Mouse (Mus musculus): ENCODE results near the gene Fbxw15. TPM values are rescaled to one million over a fixed set of nuclear protein-coding genes. Genes with fewer than 3 reads are reported as not detected.
"Not testable (repeated sequence)": the region's sequence is repeated elsewhere in the genome, so short reads cannot be mapped to it uniquely, and the experiment has no call there.

Fbxw15 gene
- total RNA-seq (2021), result not detected
- long read RNA-seq, experiment 1, result 0 reads
- long read RNA-seq, experiment 2, result 0 reads

DNA sequence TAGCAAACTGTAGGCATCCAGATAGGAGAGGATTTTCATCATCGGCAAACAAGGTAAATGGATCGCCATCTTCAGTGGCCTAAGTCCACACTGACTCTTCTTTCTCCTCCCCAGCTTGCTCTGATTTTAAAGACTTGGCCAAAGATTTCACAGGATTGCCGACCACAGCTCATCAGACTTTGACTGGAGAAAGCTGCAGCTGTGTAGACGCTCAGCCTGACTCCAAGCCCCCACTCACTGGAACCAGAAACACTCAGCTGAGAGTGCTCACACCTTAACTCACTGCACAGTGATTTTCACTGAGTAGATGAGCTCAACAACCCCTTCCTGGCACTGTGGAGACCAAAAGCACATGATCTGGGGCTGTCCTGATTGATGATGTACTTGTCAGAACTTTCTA is at the start of gene Fbxw15:
TSS of gene Fbxw15 (minus strand) at position 101 of the 400 bp plus-strand sequence.
- DNase-seq (ENCODE audit: low spot score in 2 of 2), result not testable (repeated sequence)

DNA sequence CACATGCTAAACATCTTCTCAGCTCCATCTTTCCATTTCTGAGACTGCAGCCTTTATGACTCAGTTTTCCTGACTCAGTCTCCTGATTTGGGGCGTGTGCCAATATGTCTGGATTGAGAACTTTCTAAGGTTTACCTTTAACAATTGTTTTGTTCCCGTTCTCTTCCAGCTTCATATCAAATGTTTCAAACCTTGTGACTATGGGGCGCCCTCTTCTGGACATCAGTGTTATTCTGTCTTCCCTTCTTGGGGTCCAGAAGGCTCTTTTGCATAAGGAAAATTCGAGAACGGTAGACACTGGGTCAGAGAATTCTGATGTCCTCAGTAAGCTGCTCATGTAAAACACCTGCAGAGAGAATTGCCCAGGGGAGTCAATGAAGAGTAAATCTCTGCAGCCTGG is 38.8 kb upstream of the Fbxw15 start:
- peak; percentile 35 to 53 for DNase-seq (ENCODE audit: low spot score in 2 of 2)

DNA sequence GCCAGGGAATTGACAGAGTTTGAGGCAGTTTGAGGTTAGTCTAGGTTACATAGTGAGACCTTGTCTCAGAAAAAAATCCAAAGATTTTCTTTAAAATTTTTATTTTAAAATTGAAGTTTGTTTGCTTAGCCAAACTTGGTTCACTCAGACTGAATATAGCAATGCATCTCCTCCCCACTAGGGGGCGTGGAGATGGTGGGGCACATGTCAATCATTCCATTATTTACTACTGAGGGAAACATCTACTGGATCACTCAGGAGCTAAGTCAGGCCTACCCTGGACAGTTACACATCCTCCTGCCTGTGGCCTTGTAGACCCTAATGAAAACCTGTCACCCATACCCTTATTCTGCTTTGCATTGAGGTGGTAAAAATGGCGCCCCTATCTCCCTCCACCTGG is 34.1 kb upstream of the Fbxw15 start:
- DNase-seq (ENCODE audit: low spot score in 2 of 2), result not testable (repeated sequence)

DNA sequence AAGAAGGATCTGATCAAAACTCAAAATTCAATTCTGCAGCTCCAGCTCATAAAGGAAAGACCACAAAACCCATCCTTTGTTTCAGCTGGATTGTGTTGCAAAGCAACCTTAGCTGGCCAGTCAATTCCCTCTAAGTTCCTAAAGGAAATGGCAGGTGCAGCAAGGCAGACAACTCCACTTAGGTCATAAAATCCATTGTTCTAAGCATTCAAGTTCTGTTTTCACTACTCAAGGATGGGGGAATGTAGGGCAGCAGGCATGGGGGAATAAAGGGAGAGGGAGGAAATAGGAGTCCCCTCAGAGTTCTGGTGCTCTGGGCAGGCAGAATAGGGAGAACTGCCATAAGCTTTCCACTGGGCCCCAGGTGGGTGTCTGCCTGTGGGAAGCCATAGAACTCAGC is 29.2 kb upstream of the Fbxw15 start:
- no peak for DNase-seq (ENCODE audit: low spot score in 2 of 2)

DNA sequence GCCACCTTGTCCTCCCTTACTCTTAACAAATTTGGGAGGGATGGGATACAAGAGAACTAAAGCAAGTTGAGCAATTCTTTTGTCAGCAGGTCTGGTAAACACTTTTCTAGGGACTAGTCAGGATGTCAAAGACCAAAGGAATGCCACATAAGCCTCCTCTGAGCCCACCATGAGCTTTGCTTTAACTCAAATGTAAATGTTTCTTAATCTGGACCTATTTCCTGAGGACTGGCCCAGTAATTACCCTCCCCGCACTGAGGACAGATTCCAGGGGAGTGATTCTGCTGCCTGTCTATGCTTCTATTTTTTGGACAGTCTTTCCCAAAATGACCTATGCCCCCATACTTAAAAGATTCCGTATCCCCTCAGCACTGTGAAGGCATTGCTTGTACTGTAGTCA is 26.8 kb upstream of the Fbxw15 start:
- DNase-seq (ENCODE audit: low spot score in 2 of 2), result no peak

DNA sequence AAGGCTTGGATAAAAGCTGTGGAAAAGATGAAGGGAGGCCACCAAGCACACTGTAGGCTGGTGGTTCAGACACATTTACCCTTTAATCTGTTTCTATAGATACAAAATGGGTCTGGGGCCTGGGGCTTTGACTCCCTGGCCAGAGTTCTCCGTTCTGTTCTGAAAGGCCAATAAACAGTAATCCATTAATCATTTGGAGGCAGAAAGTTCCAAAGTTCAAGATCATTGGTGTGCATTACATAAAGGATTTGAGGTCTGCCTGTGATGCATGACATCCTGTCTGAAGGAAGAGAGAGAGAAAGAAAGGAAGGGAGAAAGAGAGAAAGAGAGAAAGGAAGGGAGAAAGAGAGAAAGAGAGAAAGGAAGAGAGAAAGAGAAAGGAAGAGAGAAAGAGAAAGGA is 2.5 kb downstream of the Fbxw15 start:
- no peak for DNase-seq (ENCODE audit: low spot score in 2 of 2)

DNA sequence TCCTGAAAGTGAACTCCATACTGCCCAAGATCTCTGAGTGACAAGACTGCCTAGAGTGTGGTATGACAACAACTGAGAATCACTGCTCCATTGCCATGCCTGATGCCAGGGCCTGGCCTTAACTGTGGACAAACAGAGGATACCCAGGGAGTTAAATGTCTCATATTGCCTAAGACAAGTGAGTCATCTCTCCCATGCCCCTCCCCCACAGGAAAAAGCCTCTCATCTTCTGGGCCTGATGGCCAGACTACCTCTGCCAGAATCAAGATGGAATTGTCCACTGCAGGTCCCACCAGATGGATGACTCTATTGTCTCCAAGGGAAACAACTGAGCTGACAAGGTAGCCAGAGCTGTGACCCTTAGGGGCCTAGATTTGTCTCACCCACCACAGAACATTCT is 6.0 kb downstream of the Fbxw15 start:
- not testable (repeated sequence) for DNase-seq (ENCODE audit: low spot score in 2 of 2)

DNA sequence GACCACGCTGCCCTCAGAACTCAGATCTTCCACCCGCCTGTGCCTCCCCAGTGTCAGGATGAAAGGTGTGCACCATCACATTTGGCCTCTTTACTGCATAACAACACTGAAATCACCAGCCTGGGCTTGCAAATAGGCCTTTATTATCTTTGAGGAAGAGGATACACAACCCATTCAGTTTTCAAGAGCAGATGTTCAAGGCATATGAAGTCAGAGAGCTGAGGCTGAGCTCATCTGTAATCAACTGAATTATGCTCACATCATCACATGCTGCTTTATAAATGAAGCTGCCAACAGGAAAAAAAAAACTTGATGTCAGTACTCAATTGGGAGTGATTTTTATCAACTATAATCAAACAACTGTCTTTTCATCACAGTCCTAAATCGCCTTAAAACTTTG is 15.6 kb downstream of the Fbxw15 start:
- DNase-seq (ENCODE audit: low spot score in 2 of 2), result no peak

DNA sequence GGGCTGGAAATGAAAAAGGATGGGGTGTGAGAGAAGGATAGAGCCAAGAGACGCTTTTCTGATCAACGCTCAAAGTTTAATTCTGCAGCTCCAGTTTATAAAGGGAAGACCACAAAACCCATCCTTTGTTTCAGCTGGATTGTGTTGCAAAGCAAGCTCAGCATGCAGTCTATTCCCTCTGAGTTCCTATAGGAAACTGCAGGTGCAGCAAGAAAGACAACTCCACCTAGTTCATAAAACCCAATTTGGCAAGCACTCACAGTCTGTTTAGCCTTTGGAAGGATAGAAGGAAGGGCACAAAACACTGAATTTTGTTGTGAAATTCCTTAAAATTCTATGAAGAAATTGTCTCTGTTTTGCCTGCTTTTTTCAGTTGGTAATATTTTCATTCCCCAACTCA is 18.4 kb downstream of the Fbxw15 start:
- DNase-seq (ENCODE audit: low spot score in 2 of 2), result not testable (repeated sequence)

DNA sequence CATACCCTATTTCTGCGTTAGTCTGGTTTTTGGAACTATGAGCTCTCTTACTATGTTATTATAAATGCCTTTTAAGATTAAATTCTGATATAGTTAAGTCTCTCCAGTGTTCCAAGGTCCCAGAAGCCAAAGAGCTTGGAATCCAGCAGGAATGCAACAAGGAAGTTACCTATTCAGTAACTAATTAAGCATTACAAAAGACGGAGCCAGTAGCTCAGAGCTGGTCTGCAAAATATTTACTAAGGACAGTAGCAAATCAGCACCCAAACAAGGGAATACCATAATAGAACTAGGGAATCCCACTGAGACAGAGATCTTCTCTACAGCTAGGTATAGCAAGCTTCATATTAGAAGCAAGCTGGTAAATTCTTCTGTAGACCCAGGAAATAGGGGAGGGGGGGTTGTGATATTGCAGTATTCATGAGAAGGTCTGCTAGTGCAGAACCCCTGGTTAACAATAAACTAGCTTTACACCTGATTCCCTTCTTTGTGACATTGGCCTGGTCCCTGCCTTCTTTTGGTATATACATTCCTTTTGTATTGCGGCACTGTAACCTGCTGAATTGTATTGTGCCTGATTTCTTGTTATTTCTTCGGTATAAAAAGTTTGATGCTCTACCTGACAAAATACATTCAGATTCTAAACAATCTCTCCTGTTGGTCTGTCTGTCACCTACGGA is 44.5 kb downstream of the Fbxw15 start:
- no peak for DNase-seq (ENCODE audit: low spot score in 2 of 2)

Other genes starting within 250 kb of the Fbxw15 start
- not detected for gene Fbxw28, start 228.6 kb downstream of the Fbxw15 start, total RNA-seq (2021)
- not detected for gene Fbxw22, start 164.0 kb downstream of the Fbxw15 start, total RNA-seq (2021)
- not detected for gene Fbxw16, start 119.1 kb downstream of the Fbxw15 start, total RNA-seq (2021)
- not detected for gene Fbxw19, start 72.4 kb downstream of the Fbxw15 start, total RNA-seq (2021)
- not detected for gene Fbxw24, start 57.8 kb upstream of the Fbxw15 start, total RNA-seq (2021)
- not detected for gene Fbxw25, start 96.4 kb upstream of the Fbxw15 start, total RNA-seq (2021)
- gene Fbxw18, start 134.4 kb upstream of the Fbxw15 start, total RNA-seq (2021), result not detected
- not detected for gene Fbxw26, start 177.8 kb upstream of the Fbxw15 start, total RNA-seq (2021)
- not detected for gene Fbxw27, start 222.4 kb upstream of the Fbxw15 start, total RNA-seq (2021)
- gene Spink8, start 244.0 kb upstream of the Fbxw15 start, total RNA-seq (2021), result 10 to 100 TPM; 18.1 to 18.5 TPM